Mouse (Mus musculus): ENCODE results near the gene Gm973.

- TF ChIP-seq CTCF (IDR thresholded peaks at IDR 0.05 in 2 of 3, conservative IDR thresholded peaks at IDR 0.05 in 1 of 3; ENCODE audit: control insufficient read depth in 1 of 3, insufficient read depth in 1 of 3, low read depth in 2 of 3, low read length in 3 of 3, poor library complexity in 1 of 3, severe bottlenecking in 1 of 3) (no peak), CHD2 (IDR thresholded peaks at IDR 0.05; ENCODE audit: low read length) (no peak), POLR2A (IDR thresholded peaks at IDR 0.05; ENCODE audit: control insufficient read depth in 1 of 2, insufficient read depth in 1 of 2, low read depth in 1 of 2, low read length in 2 of 2, poor library complexity in 1 of 2) (no peak)
Measured at GRCm38 (mm10) chr1:59543911-59544310, 27.8 kb downstream of the Gm973 start.

All from MEL (cell line).